In genomic region chr17:47611661-47611982, GRCm38 (mm10) we compare ENCODE assay signal across 8 mouse cellular contexts. TPM values are rescaled to one million over a fixed set of nuclear protein-coding genes. Genes with fewer than 3 reads are reported as not detected.
DNase-seq lines count a peak whose midpoint lies in the region; ATAC-seq and TF ChIP-seq lines count a peak whose summit lies in the region.

No protein-coding gene starts in this region.

- TF ChIP-seq POLR2A in MEL (IDR thresholded peaks at IDR 0.05; ENCODE audit: control insufficient read depth in 1 of 2, insufficient read depth in 1 of 2, low read depth in 1 of 2, low read length in 2 of 2, poor library complexity in 1 of 2) = peak in 1 of 2 experiments; percentile 60; a peak in 2 of 4 replicates

- H3K4me2 ChIP-seq in heart, embryonic 15.5 days = peak overlapping the region; percentile 85
- peak overlapping the region; percentile 91 for H3K4me2 ChIP-seq in hindbrain, embryonic 12.5 days (replicated peaks)

- peak overlapping the region; percentile 53 for H3K27ac ChIP-seq in heart, embryonic 15.5 days
- peak overlapping the region; percentile 63 for H3K27ac ChIP-seq in MEL (ENCODE audit: control insufficient read depth, low read depth, low read length)
- H3K27ac ChIP-seq in hindbrain, embryonic 12.5 days = peak overlapping the region; percentile 53; the same call in 1 of the 2 replicates

- 0 out of 4 replicates have a peak, but pooled peaks of 1 of the 2 experiments have one; percentile 1 for TF ChIP-seq EP300 in MEL (IDR thresholded peaks at IDR 0.05; ENCODE audit: low read depth in 1 of 2, low read length in 2 of 2)

- no peaks in the 10 kb centered on the region for H3K27me3 ChIP-seq in heart, embryonic 15.5 days
- no peaks in the 10 kb centered on the region for H3K27me3 ChIP-seq in MEL (ENCODE audit: control insufficient read depth in 1 of 2, insufficient read depth in 2 of 2, low read length in 2 of 2)
- H3K27me3 ChIP-seq in hindbrain, embryonic 12.5 days = no peaks in the 10 kb centered on the region

- H3K9ac ChIP-seq in heart, embryonic 15.5 days = peak overlapping the region; percentile 71
- H3K9ac ChIP-seq in MEL (ENCODE audit: control insufficient read depth, low read depth, low read length, poor library complexity, severe bottlenecking) = peak overlapping the region; percentile 84
- H3K9ac ChIP-seq in hindbrain, embryonic 12.5 days = peak overlapping the region; percentile 83

- WGBS in heart, embryonic 15.5 days = under 1% methylated on average over 13 of the region's 13 CpGs
- under 1% methylated on average over 13 of the region's 13 CpGs for WGBS in hindbrain, embryonic 12.5 days

- intact Hi-C loops in heart, postnatal 36 days (cut with DNase I) = loop anchor here (1.0 to 2.0 kb wide), 4 partner anchors 15 to 243 kb away; partner anchors contain the start of gene Mrps10

- peak overlapping the region; percentile 74 for H3K4me3 ChIP-seq in heart, embryonic 15.5 days
- H3K4me3 ChIP-seq in MEL (ENCODE audit: control insufficient read depth in 1 of 2, insufficient read depth in 1 of 2, low read depth in 2 of 2, low read length in 2 of 2) = peak overlapping the region; percentile 77 to 84
- H3K4me3 ChIP-seq in hindbrain, embryonic 12.5 days = peak overlapping the region; percentile 75

- H3K79me2 ChIP-seq in MEL (ENCODE audit: control insufficient read depth, insufficient read depth, low read length, poor library complexity) = peaks cover 83% of the 10 kb centered on the region

- no peak for ATAC-seq in heart, embryonic 15.5 days (replicated peaks; ENCODE audit: insufficient number of reproducible peaks, insufficient read depth, low FRiP score, low read depth)
- ATAC-seq in hindbrain, embryonic 12.5 days (ENCODE audit: low FRiP score) = no peak
- peak; percentile 12 for ATAC-seq in megakaryocyte progenitor cell, adult 5-6 weeks (replicated peaks; ENCODE audit: poor library complexity)
- no peak for ATAC-seq in activated CD4-positive, CD25-positive, alpha-beta regulatory T cell, adult 4 months

- H3K9me3 ChIP-seq in heart, embryonic 15.5 days (replicated peaks) = no peaks in the 10 kb centered on the region
- no peaks in the 10 kb centered on the region for H3K9me3 ChIP-seq in MEL (replicated peaks; ENCODE audit: insufficient read depth, low read length)
- H3K9me3 ChIP-seq in hindbrain, embryonic 12.5 days (replicated peaks) = no peaks in the 10 kb centered on the region

- peaks cover 26% of the 10 kb centered on the region for H3K4me1 ChIP-seq in heart, embryonic 15.5 days (replicated peaks)
- peaks cover 7 to 38% of the 10 kb centered on the region in 2 experiments for H3K4me1 ChIP-seq in MEL (ENCODE audit: control insufficient read depth in 1 of 2, insufficient read depth in 2 of 2, low read length in 2 of 2)
- H3K4me1 ChIP-seq in hindbrain, embryonic 12.5 days = peaks cover 28% of the 10 kb centered on the region

- H3K36me3 ChIP-seq in heart, embryonic 15.5 days = peaks cover 25% of the 10 kb centered on the region; the same call in 1 of the 2 replicates
- H3K36me3 ChIP-seq in MEL (ENCODE audit: control insufficient read depth in 1 of 2, insufficient read depth in 2 of 2, low read length in 2 of 2) = peaks cover 8 to 42% of the 10 kb centered on the region in 2 experiments
- peaks cover 33% of the 10 kb centered on the region for H3K36me3 ChIP-seq in hindbrain, embryonic 12.5 days

- TF ChIP-seq CTCF in MEL (IDR thresholded peaks at IDR 0.05 in 2 of 3, conservative IDR thresholded peaks at IDR 0.05 in 1 of 3; ENCODE audit: control insufficient read depth in 1 of 3, insufficient read depth in 1 of 3, low read depth in 2 of 3, low read length in 3 of 3, poor library complexity in 1 of 3, severe bottlenecking in 1 of 3) = no peak

- no peak for DNase-seq in heart, postnatal 36 days
- DNase-seq in MEL (ENCODE audit: low read depth, low spot score) = no peak
- no peak for DNase-seq in embryo, embryonic 10 days (ENCODE audit: low spot score)
- no peak for DNase-seq in kidney, postnatal 4 days

- no peak for TF ChIP-seq RAD21 in MEL (IDR thresholded peaks at IDR 0.05; ENCODE audit: low read depth, low read length)

TF ChIP-seq in MEL, 35 proteins besides CTCF, POLR2A, EP300 and RAD21:
- TF ChIP-seq TCF12 (IDR thresholded peaks at IDR 0.05; ENCODE audit: low read depth, low read length) (no peak), MYB (IDR thresholded peaks at IDR 0.05; ENCODE audit: low read depth, low read length) (no peak), CHD1 (IDR thresholded peaks at IDR 0.05; ENCODE audit: low read depth, low read length) (no peak), ZNF384 (IDR thresholded peaks at IDR 0.05; ENCODE audit: low read depth, low read length) (no peak), JUND (IDR thresholded peaks at IDR 0.05; ENCODE audit: low read depth, low read length) (0 out of 2 replicates have a peak, but pooled peaks have one; percentile 1), ZKSCAN1 (IDR thresholded peaks at IDR 0.05; ENCODE audit: low read depth, low read length) (no peak), MXI1 (IDR thresholded peaks at IDR 0.05; ENCODE audit: low read depth, low read length) (no peak)

RNA-seq across cellular contexts. Expression of gene Gm20517, which starts 0.2 kb away (rescaled TPM):
- polyA plus RNA-seq in heart, embryonic 15.5 days (2015; fragmentation: Nextera tagmentation; extraction: Ambion mirVana) = 0.60 and 1.6 TPM in 2 replicates
- 1 to 10 TPM; 2.1 to 3.5 TPM for total RNA-seq in heart, postnatal 36 days (2021)
- 1.1 and 2.9 TPM in 2 replicates for total RNA-seq in MEL (2012; rRNA removed)
- 1 to 10 TPM in 1 of 2 experiments, not detected in 1; 1.9 TPM for polyA plus RNA-seq in MEL (2012; ENCODE audit: insufficient read depth in 1 of 2, insufficient read length in 2 of 2, low read depth in 1 of 2, low replicate concordance in 2 of 2, missing spikeins in 1 of 2)
- 2.5 and 3.9 TPM in 2 replicates for polyA plus RNA-seq in hindbrain, embryonic 12.5 days (2016; fragmentation: Nextera tagmentation; extraction: Ambion mirVana)
- total RNA-seq in megakaryocyte progenitor cell, adult 5-6 weeks (2015) = 0.56 and 2.2 TPM in 2 replicates
- total RNA-seq in megakaryocyte progenitor cell, adult 5-6 weeks (2017) = 3.4 and 3.6 TPM in 2 replicates
- polyA plus RNA-seq in activated CD4-positive, CD25-positive, alpha-beta regulatory T cell, adult 4 months (2017; shearing (Covaris generic)) = 1 to 10 TPM in 1 of 2 experiments, under 1 TPM in 1; 0.89 to 1.1 TPM

RNA-seq across cellular contexts. Expression of gene Med20, which starts 0.2 kb away (rescaled TPM):
- 25.4 and 31.2 TPM in 2 replicates for polyA plus RNA-seq in heart, embryonic 15.5 days (2015; fragmentation: Nextera tagmentation; extraction: Ambion mirVana)
- total RNA-seq in heart, postnatal 36 days (2021) = 10 to 100 TPM; 15.8 to 17.8 TPM
- total RNA-seq in MEL (2012; rRNA removed) = 45.9 and 62.6 TPM in 2 replicates
- 10 to 100 TPM in 1 of 2 experiments, not detected in 1; 45.7 TPM for polyA plus RNA-seq in MEL (2012; ENCODE audit: insufficient read depth in 1 of 2, insufficient read length in 2 of 2, low read depth in 1 of 2, low replicate concordance in 2 of 2, missing spikeins in 1 of 2)
- 38.8 and 39.0 TPM in 2 replicates for polyA plus RNA-seq in hindbrain, embryonic 12.5 days (2016; fragmentation: Nextera tagmentation; extraction: Ambion mirVana)
- total RNA-seq in megakaryocyte progenitor cell, adult 5-6 weeks (2015) = 20.4 and 23.8 TPM in 2 replicates
- 37.7 and 40.7 TPM in 2 replicates for total RNA-seq in megakaryocyte progenitor cell, adult 5-6 weeks (2017)
- polyA plus RNA-seq in activated CD4-positive, CD25-positive, alpha-beta regulatory T cell, adult 4 months (2017; shearing (Covaris generic)) = 10 to 100 TPM; 23.6 to 30.0 TPM

RNA-seq across cellular contexts. Expression of gene Bysl, which starts 0.3 kb away (rescaled TPM):
- 18.2 and 22.6 TPM in 2 replicates for polyA plus RNA-seq in heart, embryonic 15.5 days (2015; fragmentation: Nextera tagmentation; extraction: Ambion mirVana)
- total RNA-seq in heart, postnatal 36 days (2021) = 10 to 100 TPM; 14.2 to 14.3 TPM
- 60.2 and 69.3 TPM in 2 replicates for total RNA-seq in MEL (2012; rRNA removed)
- 10 to 100 TPM in 1 of 2 experiments, not detected in 1; 85.4 TPM for polyA plus RNA-seq in MEL (2012; ENCODE audit: insufficient read depth in 1 of 2, insufficient read length in 2 of 2, low read depth in 1 of 2, low replicate concordance in 2 of 2, missing spikeins in 1 of 2)
- polyA plus RNA-seq in hindbrain, embryonic 12.5 days (2016; fragmentation: Nextera tagmentation; extraction: Ambion mirVana) = 31.8 and 32.0 TPM in 2 replicates
- total RNA-seq in megakaryocyte progenitor cell, adult 5-6 weeks (2015) = 9.8 and 11.6 TPM in 2 replicates
- total RNA-seq in megakaryocyte progenitor cell, adult 5-6 weeks (2017) = 15.4 and 16.0 TPM in 2 replicates
- 10 to 100 TPM in 1 of 2 experiments, 1 to 10 TPM in 1; 6.6 to 10.8 TPM for polyA plus RNA-seq in activated CD4-positive, CD25-positive, alpha-beta regulatory T cell, adult 4 months (2017; shearing (Covaris generic))

RNA-seq across cellular contexts. Expression of gene Usp49, which starts 18.9 kb away (rescaled TPM):
- 2.5 and 3.2 TPM in 2 replicates for polyA plus RNA-seq in heart, embryonic 15.5 days (2015; fragmentation: Nextera tagmentation; extraction: Ambion mirVana)
- total RNA-seq in heart, postnatal 36 days (2021) = 1 to 10 TPM; 3.9 to 4.4 TPM
- total RNA-seq in MEL (2012; rRNA removed) = 5.2 and 5.5 TPM in 2 replicates
- 10 to 100 TPM in 1 of 2 experiments, not detected in 1; 16.1 TPM for polyA plus RNA-seq in MEL (2012; ENCODE audit: insufficient read depth in 1 of 2, insufficient read length in 2 of 2, low read depth in 1 of 2, low replicate concordance in 2 of 2, missing spikeins in 1 of 2)
- polyA plus RNA-seq in hindbrain, embryonic 12.5 days (2016; fragmentation: Nextera tagmentation; extraction: Ambion mirVana) = 10.5 and 12.3 TPM in 2 replicates
- 4.8 and 5.9 TPM in 2 replicates for total RNA-seq in megakaryocyte progenitor cell, adult 5-6 weeks (2015)
- 4.5 and 6.4 TPM in 2 replicates for total RNA-seq in megakaryocyte progenitor cell, adult 5-6 weeks (2017)
- polyA plus RNA-seq in activated CD4-positive, CD25-positive, alpha-beta regulatory T cell, adult 4 months (2017; shearing (Covaris generic)) = under 1 TPM; 0.60 to 0.71 TPM
